Mouse (Mus musculus): ENCODE measurements around the gene Clasrp.

Gene Clasrp

DNA sequence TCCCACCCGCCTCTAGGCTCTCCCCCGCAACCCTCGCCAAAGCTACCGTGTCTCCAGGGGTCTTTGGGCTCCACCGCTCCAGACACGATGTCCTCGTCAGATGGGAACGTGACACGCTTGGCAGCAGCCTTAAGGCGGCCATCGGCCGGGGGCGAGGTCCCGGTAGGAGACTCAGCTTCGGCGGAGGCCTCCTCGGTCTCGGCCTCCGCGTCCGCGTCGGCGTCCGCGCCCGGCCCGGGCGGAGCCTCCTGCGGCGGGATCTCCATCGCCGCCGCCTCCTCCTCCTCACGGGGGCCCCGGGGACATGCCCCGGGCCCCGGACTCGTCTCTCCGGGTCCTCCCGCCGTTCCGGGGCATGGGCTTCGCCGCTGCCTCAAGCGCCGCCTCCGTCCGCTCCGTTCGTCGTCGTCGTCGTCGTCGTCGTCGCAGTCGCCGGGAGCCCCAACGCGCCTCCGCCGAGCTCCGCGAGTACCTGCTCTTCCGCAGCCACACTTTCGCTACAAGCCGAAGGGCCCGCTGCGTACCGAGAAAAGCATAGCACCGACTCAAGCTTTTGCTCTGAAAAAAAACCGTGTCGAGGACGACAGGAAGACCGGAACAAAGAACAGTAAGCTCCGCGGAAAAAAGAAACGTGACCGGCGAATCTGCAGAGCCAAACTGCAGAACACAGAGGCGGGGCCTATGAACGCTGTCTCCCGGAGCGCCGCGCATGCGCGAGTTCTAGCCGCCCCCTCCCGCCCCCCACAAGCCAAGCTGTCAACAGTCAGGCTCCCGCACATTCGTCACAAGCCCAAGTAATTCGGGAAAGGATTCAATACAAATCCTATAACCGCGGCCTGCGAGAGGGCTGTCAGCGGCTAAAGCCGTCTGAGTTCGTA is 42.3 kb downstream of the Clasrp start:
- peak; percentile 88 to 92 for DNase-seq

- no peak for DNase-seq
Measured at GRCm38 (mm10) chr7:19561431-19561764, 42.9 kb downstream of the Clasrp start.

DNA sequence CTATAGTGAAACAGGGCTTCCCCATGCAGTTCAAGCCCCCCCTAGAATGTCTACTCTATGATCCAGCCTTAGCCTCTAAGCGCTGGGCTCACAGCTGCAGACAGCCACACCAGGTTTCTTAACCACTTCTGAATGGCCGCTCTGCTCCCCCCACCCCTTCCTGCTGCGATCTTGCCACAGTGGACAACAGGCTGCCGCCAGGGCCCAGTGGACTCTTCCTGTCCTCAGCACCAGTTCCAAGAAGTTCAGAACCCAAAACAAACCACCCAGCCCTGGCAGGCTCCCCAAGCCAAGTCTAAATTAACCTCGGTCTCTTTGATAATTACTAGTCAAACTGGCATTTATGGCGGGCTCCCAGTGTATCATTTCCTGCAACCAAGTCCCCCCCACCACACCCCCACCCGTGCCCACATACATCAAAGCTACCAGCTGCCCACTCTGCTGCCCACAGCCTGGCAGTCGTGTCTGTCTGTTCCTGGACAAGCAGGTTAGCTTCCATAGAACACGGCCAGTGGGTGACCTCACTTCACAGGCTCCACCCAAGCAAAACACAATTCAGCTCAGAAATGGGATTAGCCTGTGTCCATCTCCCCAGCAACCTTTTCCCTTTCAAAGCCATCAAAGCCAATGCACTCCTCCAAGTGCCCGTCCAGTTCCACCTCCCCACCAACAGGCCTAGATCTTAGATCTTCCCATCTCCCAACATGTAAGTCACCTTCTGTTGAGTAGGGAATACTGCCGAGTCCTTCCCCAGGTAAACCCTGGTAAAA is 43.6 kb downstream of the Clasrp start:
- no peak for DNase-seq

DNA sequence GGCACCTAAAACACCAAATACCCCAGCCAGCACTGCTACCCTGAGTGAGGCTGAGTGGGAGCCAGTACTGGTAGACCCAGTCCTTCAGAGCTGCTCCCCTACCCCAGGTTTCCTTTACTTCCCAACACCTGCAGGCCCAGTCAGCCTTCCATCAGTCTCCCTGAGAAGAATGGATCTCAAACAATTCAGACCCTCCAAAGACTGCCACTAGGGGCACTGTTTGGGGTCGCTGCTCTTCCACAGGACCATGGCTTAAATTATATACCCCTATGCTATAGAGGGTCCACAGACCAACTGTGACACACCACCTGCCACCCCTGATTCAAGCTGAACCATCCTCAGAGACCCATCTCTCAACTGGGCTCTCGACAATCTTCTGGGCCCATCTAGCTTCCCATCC is 45.3 kb downstream of the Clasrp start:
- DNase-seq: no peak

DNA sequence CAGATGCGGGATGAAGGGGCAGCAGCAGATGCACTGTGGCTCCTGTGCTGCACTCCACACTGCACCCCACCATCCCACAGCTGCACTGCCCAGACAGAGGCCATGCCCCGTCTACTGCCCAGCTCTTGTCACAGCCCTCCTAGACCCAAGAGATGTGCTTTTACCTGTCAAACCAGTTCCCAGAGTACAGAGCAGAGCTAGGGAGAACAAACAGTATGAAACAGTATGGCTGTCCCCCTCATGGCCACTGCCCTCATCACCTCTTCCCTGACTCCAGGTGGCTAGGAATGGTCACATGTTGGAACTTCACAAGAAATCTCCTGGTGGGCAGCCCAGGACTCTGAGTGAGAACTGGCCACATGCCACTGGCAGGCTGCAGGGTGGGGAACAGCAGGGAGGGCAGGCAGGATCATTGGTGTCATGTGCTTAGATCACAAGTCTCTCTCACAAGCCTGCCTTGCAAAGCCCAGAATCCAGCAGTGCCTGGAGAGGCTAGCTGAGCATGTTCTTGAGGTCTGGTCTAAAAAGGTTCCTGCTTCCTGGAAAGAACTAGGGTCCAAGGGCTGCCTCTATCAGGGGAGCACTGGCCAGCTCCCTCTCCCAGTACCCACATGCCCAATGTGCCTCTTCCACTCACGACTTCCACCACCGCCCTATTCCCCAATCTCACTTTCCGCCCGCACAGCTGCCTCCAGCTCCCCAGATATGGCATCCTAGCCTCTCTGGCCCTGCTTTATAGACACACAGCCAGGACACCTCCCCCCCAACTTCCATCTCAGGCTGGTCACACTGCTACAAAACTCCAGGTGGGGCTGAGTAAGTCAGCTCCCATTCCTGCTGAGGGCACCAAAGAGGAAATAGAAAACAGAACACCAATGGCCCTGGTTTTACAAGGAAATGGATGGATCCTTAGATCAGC is 46.0 kb downstream of the Clasrp start:
- DNase-seq: no peak

DNA sequence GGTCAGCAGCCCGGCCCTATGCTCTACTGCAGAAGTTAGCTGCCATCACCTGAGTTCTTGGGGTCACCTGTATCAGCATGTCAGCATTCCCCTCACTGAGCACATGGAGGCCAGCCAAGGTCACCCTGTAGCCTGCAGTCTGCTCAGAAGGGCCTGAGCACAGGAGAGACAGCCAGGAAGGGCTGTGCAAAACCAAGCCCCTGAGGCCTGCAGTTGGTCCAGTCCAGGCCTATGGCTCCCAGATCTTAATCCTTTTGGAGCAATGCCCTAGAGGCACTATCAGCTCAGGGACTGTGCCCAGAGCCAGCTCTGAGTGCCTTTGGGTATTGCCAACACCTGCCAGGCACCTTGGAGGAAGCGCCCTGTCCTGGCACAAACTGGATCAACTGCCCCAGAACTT is 47.2 kb downstream of the Clasrp start:
- DNase-seq: peak in 1 of 2 experiments; percentile 40

DNA sequence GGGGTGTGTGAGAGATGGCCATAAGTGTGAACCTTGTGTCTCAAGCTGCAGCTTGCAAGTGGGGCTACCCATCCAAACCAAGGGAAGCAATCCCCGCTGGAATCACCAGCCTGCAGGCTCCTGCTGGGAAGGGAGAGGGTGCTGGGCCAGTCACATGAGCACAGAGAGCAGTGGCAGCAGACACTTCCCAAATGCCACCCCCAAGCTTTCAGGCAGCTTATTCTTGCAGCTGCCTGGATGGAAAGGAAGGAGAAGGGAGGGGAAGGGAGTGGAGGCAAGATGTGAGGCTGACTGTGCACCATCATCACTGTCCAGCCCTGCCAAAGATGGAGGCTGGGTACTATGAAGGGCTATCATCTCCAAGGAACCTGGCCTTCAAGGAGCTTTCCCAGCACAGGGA is 50.1 kb downstream of the Clasrp start:
- no peak for DNase-seq

DNA sequence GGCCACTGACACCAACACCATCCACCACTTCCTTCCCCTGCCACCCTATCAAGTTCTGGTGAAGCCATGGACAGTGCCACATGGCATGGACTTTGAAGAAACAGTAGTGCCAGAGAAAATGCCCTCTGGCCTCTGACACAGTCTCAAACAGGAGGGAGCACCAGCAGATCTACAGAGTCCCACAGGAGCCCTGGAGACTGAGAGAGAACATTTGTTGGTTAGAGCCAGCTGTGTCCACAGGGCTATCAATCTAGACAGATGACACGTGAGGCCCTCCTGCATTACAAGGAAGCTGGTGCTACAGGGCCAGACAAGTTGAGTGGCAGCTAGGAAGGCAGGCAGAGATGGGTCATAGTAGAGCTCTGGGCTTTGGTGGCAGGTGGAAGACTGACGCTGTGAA is 51.8 kb downstream of the Clasrp start:
- no peak for DNase-seq

DNA sequence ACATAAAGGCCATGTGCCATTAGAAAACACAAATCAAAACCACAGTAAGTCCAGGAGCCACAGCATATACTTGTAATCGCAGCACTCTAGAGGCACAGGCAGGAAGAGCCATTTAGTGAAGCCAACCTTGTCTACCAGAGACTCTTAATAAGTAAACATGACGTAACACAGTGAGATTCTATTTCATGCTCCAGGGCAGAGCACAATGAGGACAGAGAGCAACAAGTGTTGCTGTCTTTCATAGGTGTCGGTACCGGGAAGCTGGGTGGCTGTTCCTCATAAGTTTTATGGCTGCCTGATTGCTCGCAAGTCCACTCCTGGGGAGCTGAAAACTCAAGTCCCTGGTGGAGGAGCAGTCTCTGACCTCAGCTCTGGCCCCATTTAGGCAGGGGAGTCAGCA is 52.7 kb downstream of the Clasrp start:
- no peak for DNase-seq

DNA sequence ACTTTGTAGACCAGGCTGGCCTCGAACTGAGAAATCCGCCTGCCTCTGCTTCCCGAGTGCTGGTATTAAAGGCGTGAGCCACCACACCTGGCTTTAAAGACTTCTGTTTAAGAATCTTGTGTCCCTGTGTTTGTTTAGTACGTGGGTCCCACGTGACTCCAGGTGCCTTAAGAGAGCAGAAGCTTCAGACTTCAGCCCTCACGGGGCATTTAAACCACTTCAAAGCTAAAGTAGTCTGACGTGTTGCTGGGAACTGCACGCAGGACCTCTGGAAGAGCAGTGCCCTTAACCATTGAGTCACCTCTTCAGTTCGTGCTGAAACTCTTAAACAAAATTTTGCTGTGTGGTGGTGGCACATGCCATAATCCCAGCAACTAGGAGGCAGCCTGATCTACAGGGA is 54.9 kb downstream of the Clasrp start:
- no peak for DNase-seq

- no peak for DNase-seq
Measured at GRCm38 (mm10) chr7:19547344-19547969, 56.8 kb downstream of the Clasrp start.

- no peak for DNase-seq
Measured at GRCm38 (mm10) chr7:19546007-19546406, 58.3 kb downstream of the Clasrp start.

DNA sequence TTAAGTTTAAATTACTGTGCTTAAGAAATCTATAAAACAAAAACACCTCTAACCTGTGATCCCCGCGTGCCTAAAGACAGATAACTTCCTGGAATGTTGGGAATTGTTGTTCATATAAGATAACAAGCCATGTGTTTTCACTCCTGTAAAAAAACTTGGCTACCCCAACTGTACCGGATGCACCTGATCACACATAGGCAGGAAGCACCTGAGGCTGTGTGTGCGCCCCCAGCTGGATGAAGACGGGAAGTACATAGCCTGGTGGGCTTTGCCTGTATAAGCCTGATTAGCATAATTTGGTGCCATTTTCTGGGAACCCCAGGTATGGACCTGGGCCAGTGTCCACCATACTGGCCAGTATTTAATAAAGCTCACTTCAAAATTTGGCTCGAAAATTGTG is 60.7 kb downstream of the Clasrp start:
- no peak for DNase-seq

DNA sequence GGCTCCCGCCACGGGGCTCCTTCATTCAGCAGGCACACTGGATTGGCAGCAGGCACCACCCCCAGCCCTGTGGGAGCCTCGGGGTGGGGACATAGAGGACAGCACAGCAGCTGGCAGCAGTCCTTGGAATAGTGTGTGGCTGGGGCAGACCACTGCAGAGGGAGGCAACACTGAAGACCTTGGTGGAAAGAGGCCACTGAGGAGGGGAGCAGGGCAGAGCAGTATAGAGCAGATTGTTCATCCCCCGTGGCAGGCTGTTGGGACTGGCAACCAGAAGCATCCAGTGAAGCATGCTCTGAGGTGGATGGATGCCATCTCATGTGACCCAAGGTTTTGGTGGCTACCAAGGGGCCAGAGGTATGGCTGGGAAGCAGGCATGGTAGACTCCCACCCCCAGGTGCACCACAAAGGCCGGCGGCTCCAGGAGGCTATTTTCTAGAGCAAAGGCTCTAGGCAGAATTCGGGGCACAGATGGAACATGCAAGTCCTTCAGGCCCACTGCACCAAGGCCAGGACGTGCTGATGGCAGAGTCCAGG is 62.1 kb downstream of the Clasrp start:
- peak; percentile 64 to 69 for DNase-seq

GRCm38 (mm10) chr7:19541681-19542154 is 62.6 kb downstream of the Clasrp start:
- no peak for DNase-seq

GRCm38 (mm10) chr7:19540771-19541566 is 63.3 kb downstream of the Clasrp start:
- peak in 1 of 2 experiments; percentile 57 for DNase-seq

- DNase-seq: no peak
Measured at GRCm38 (mm10) chr7:19534676-19535075, 69.6 kb downstream of the Clasrp start.

GRCm38 (mm10) chr7:19532240-19532639 is 72.0 kb downstream of the Clasrp start:
- no peak for DNase-seq

DNA sequence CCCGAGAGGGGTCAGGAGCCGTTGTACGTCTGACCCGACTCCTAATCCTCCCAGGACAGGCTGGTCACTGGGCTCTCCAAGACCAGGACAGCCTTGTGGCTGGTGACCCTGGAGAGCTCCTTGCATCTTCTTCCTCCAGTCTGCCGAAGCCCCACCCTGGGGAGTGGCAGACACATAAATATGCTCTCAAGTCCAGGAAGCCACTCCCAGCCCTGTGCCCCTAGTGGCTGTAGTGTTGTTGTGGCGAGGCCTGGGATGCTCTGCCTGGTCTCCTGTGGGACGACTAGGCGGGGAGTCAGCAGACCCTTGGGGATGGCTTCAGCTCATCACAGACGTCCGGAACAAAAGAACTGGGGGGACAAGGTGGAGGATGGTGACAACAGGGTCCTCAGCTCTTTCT is 73.2 kb downstream of the Clasrp start:
- DNase-seq: no peak
